Mouse (Mus musculus) kidney, adult 2 months (tissue): ENCODE data around the gene Znrf4.

Experiments used
- CTCF ChIP-seq: fragments of 200-500 bp; conservative IDR thresholded peaks from 2 replicates; pipeline ENCODE4 v1.5.1; 2011; ENCODE audit warnings: low read depth, mild to moderate bottlenecking, control low read depth, low read length, moderate library complexity, mixed read lengths; ENCODE audit not compliant: insufficient read depth, insufficient read length
- POLR2A ChIP-seq: fragments of 200-500 bp; IDR thresholded peaks from one replicate; pipeline ENCODE4 v1.6.1; 2011; ENCODE audit warnings: low read depth, low read length, control low read depth

DNA sequence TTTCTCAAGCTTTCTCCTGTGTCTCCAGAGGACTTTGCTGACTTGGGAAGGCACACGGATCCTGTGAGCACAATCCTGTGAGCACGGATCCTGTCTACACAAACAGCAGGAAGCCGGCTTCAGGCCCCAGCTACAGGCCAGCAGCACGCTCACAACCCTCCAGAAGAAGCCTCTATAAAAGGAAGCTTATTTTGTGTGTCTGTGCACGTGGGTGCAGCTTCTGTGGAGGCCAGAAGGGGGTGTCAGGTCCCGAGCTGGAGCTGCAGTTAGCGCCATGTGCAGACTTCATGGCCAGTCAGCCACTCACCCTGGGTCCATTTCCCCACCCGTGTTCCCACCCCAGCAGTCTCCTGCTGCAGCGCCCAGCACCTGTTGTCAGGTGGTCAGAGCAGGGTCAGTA lies 43.9 kb downstream of the Znrf4 start:
- no peak for TF ChIP-seq POLR2A
- no peak for TF ChIP-seq CTCF
